Mouse (Mus musculus) heart, postnatal 0 days (tissue): ENCODE measurements around the gene Slc25a10.

ENCODE experiments used
- CTCF ChIP-seq: IDR thresholded peaks from 2 replicates; pipeline ENCODE4 v1.5.1; 2016; ENCODE audit warnings: antibody characterized with exemption, control low read depth, low read depth
- EP300 ChIP-seq: IDR thresholded peaks from 2 replicates; pipeline ENCODE4 v1.6.1; 2016; ENCODE audit warnings: antibody characterized with exemption, low read depth

- no peak for TF ChIP-seq CTCF
- TF ChIP-seq EP300 = no peak
Observed at GRCm38 (mm10) chr11:120512790-120513453, 21.3 kb downstream of the Slc25a10 start.
